Mouse (Mus musculus): Measurements from ENCODE around the gene Glis2.
A peak's percentile ranks its signal among the peaks of the same experiment; 100 is the strongest.
"Not testable (repeated sequence)": the region's sequence is repeated elsewhere in the genome, so short reads cannot be mapped to it uniquely, and the experiment has no call there.

Gene Glis2

GRCm38 (mm10) chr16:4593971-4594813 is at the start of gene Glis2:
Gene Glis2 (plus strand): TSS chr16:4594713.
- DNase-seq = peak; percentile 32

DNA sequence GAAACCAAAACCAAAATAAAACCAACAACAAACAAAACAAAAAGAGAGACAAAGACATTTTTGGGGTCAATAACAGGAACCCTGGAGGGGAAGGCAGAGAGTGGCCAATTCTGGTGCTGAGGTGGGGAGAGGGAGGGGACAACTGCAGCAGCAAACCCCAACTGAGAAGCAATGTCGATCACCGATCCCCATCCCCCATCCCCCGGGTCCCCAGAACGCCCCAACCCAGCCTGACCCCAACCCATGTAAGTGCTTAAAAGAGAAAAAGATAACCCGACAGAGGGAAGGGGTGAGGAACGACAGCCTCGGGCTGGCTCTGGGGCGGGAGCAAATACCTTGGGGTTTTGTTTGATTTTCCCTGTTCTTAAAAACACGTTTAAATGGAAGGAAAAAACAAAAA is 49.7 kb upstream of the Glis2 start:
- no peak for DNase-seq

DNA sequence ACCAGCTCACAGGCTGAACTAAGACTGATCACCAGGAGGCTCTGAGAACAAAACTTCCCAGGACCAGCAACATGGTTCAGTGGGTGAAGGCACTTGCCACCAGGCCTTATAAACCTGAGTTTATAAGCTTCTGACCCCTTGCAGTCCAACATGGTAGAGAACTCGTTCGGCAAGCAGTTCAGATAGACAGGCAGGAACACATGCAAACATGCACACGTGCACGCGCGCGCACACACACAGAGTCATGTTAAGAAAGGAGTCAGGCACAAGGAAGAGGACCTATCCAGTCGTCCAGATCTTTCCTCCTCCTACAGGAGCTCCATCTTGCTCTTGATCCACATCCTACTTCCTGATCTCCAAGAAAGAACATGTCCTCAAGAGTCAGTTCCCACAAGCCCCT is 47.7 kb upstream of the Glis2 start:
- DNase-seq = no peak

GRCm38 (mm10) chr16:4547611-4548010 is 46.9 kb upstream of the Glis2 start:
- DNase-seq = no peak

- DNase-seq = no peak
Measured at GRCm38 (mm10) chr16:4548953-4549688, 45.4 kb upstream of the Glis2 start.

GRCm38 (mm10) chr16:4551056-4551455 is 43.5 kb upstream of the Glis2 start:
- DNase-seq = peak; percentile 59

DNA sequence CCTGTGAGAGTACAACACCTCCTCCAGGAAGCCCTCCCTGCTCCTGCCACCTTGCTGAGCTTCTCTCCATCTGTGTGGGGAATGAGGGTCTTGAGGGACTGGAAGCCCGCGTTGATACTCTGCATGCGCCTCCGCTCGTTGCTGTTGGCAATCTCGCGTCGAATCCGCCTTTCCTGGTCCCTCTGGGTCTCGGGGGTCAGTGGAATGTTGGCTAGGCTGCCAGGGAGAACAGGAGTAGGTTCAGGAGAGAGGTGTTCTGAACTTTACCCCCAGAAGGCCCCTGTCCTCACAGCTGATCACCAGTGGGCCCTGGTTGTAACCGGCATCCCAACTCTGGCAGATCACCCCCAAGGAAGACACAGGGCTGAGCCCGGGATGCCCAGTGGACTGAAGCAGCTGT is 42.6 kb upstream of the Glis2 start:
- no peak for DNase-seq

DNA sequence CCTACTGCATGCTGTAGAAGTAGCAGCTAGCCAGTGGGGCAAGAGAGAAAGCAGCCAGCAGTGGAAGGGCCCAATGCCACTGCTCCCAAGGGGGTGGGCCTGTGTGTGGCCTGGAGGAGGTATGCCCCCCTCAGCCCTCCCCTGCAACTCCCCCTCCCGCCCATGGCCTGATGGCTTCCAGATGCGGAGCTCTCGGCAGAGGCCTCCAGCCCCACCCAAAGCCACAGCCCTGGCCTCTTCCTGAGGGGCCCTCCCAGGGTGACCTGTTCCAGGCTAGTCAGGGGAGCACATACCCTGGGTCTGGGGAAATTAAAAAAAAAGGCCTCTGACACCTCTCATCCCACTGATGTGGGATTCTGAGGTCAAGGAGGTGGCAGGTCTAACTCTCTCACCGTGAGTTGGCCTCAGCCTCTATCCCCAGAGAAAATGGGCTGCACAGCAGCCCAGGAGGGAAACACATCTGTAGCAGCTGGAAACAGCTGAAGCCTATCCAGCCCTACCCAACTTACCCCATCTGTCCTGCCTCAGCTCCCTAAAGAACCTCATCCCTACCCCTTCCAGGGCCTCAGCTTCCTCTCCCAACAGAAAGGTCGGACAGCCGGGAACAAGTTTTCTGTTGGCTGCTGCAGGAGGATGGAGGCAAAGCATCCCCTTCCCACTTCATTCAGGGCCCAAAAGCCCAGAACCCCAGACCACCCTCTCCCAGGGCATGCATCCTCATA is 41.5 kb upstream of the Glis2 start:
- DNase-seq = no peak

DNA sequence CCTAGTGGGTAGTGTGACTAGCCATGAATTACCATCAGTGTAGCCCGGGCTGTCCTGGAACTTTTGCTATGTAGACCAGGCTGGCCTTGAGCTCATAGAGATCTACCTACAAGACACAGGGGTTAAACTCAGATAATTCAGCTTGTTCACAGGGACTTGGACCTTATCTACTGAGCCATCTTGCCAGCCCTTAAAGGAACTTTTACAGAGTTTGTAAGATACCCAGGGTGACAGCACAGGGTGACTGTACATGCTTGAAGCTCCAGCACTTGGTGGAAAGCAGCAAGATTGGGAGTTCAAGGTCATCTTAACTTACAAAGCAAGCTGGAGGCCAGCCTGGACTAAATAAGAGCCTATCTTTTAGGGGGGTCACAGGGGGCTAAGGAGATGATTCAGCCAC is 39.0 kb upstream of the Glis2 start:
- no peak for DNase-seq

DNA sequence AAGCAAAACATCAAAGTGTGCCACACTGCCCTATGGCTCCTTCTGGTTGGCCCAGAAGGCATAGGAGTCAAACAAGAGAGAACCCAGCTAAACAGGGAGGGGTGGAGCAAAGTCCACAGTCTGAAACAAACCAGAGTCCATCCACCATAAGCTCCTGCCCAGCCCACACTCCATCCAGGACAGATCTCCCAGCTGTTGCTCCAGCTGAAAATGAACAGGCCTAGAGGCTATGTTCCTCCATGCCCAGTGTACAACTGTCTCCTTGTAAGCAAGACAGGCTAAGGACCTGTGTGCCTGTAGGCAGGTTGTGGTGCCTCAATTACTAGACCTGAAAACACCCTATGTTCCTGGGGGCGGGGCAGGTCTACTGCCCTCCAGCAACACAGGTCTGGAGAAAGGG is 37.4 kb upstream of the Glis2 start:
- DNase-seq = no peak

DNA sequence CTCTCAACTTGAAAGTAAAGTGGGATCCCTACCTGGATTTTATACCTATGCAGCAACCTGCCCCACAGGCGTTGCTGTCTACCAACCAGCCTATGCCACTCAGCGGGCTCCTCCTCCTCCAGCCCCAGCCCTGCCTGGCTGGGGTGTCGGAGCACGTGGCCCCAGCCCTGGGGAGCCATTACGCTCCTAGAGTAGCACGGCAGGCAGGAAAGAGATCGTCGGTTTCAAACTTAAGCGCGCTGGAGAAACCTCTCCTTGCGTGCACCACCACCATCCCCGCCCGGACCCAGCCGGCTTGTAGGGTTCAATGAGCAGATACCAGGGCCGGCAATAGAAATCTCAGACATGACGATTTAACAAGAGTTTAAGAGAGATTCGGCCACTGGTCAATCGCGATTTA is 36.6 kb upstream of the Glis2 start:
- DNase-seq = peak; percentile 74

DNA sequence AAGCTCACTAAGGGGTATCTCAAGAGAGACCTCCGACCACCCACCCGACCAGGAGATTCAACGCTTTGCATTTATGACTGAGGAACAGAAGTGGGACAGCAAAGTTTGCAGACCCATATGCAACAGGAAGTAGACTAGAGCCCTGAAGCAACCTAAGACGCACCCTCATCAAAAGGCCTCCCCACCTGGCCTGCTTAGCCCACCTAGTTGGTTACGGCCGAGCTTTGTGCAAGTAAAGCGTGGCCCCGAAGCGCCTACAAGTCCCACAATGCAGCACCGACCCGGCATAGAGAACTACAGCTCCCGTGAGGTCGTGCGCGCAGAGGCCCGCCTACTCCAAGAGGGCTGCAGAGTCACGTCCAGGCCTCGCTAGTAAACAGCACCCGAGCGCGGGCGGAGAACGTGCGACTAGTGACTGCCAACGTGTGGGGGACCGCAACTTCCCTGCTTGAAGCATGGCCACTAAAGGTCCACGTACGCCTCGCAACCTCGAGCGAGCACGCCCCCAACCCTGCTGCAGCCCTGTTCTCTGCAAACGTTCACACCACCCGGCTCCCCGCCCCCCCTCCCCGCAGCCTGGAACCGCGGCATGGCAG is 36.0 kb upstream of the Glis2 start:
- DNase-seq = peak; percentile 94

GRCm38 (mm10) chr16:4558980-4559631 is 35.4 kb upstream of the Glis2 start:
- peak; percentile 70 for DNase-seq

- peak; percentile 82 for DNase-seq
Measured at GRCm38 (mm10) chr16:4559715-4560144, 34.8 kb upstream of the Glis2 start, which contains the start of gene Tfap4. Gene Tfap4 (minus strand): TSS chr16:4559854.

GRCm38 (mm10) chr16:4560145-4560952 is 34.2 kb upstream of the Glis2 start:
- peak; percentile 33 for DNase-seq

- DNase-seq = peak; percentile 66
Measured at GRCm38 (mm10) chr16:4567912-4568311, 26.6 kb upstream of the Glis2 start.

GRCm38 (mm10) chr16:4570737-4571136 is 23.8 kb upstream of the Glis2 start:
- no peak for DNase-seq

- no peak for DNase-seq
Measured at GRCm38 (mm10) chr16:4576038-4576437, 18.5 kb upstream of the Glis2 start.

DNA sequence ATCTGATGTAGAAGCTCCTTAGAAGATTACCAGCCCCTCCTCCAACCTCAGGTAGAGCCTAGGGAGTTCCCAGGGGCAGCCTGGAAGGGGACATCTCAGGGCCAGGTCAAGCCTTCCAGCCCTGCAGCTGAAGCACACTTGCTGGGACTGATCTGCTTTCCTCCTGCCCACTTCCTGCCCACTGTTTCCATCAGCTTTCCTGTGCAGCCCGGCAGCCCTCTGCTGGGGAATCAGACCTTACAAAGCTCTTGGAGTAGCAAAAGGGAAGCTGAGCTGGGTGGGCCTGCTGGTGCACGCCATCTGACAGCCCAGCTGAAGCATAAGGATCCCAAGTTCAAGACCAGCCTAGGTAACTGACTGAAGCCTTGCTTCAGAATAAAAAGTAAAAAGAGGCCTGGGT is 17.6 kb upstream of the Glis2 start:
- no peak for DNase-seq

- no peak for DNase-seq
Measured at GRCm38 (mm10) chr16:4578630-4579029, 15.9 kb upstream of the Glis2 start.

DNA sequence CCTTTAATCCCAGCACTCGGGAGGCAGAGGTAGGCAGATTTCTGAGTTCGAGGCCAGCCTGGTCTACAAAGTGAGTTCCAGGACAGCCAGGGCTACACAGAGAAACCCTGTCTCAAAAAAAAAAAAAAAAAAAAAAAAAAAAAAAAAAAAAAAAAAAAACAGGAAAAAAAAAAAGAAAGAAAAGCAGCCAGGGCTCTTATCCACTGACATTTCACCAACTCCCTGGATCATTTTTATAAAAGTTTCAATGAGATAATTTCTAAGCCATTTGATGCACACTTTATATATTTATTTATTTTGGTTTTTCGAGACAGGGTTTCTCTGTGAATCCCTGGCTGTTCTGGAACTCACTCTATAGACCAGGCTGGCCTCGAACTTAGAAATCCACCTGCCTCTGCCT is 13.3 kb upstream of the Glis2 start:
- not testable (repeated sequence) for DNase-seq

GRCm38 (mm10) chr16:4583807-4584206 is 10.7 kb upstream of the Glis2 start:
- no peak for DNase-seq

Data from right cerebral cortex, adult 18-20 months (tissue).